Mouse (Mus musculus) neural tube, embryonic 12.5 days (tissue): Measurements from ENCODE around the gene Rasal3. TPM values are rescaled to one million over a fixed set of nuclear protein-coding genes. Genes with fewer than 3 reads are reported as not detected.
A peak's percentile ranks its signal among the peaks of the same experiment; 100 is the strongest.

Experiments
- ATAC-seq: fragments of 200-750 bp; cut with Nextera tagmentation; 2 replicates; pipeline ENCODE4 v1.8.0; 2017; ENCODE audit warnings: low read depth, mild to moderate bottlenecking, moderate TSS enrichment, moderate library complexity; ENCODE audit not compliant: low FRiP score
- H3K27ac ChIP-seq: fragments of 300-500 bp; sonication (generic); 2 replicates; pipeline ENCODE4 v1.5.1; 2016
- H3K27me3 ChIP-seq: fragments of 300-500 bp; sonication (generic); replicated peaks from 2 replicates; pipeline ENCODE4 v1.6.1; 2016; ENCODE audit warnings: mild to moderate bottlenecking
- H3K36me3 ChIP-seq: fragments of 300-500 bp; sonication (generic); 2 replicates; pipeline ENCODE4 v1.6.1; 2016; ENCODE audit warnings: mild to moderate bottlenecking
- H3K4me1 ChIP-seq: fragments of 300-500 bp; sonication (generic); 2 replicates; pipeline ENCODE4 v1.6.1; 2016
- H3K4me2 ChIP-seq: fragments of 300-500 bp; sonication (generic); replicated peaks from 2 replicates; pipeline ENCODE4 v1.6.1; 2016; ENCODE audit warnings: mild to moderate bottlenecking
- H3K4me3 ChIP-seq: fragments of 300-500 bp; sonication (generic); 2 replicates; pipeline ENCODE4 v1.5.1; 2016
- H3K9ac ChIP-seq: fragments of 300-500 bp; sonication (generic); 2 replicates; pipeline ENCODE4 v1.6.1; 2016; ENCODE audit warnings: mild to moderate bottlenecking
- H3K9me3 ChIP-seq: fragments of 300-500 bp; sonication (generic); 2 replicates; pipeline ENCODE4 v1.6.1; 2016; ENCODE audit warnings: mild to moderate bottlenecking
- WGBS: fragments of 180-500 bp; shearing (Covaris S2); methylation state at CpG from one replicate; pipeline ENCODE4 v1.1.7; 2016; 5-methylcytosine and 5-hydroxymethylcytosine counted together
- polyA plus RNA-seq: library from polyadenylated mRNA; unstranded; fragments of >200 nt; fragmentation: Nextera tagmentation; extraction: Ambion mirVana; gene quantifications from 2 replicates; pipeline ENCODE4 v1.2.1, GENCODE M21; 2016

Rasal3 gene
- polyA plus RNA-seq, result 0.66 and 1.7 TPM in 2 replicates

- no peak within 1 kb of the TSS for H3K27ac ChIP-seq
- no peak within 1 kb of the TSS for H3K9ac ChIP-seq
- ATAC-seq, result no peak
- no peak within 1 kb of the TSS for H3K4me3 ChIP-seq
- WGBS, result 77% methylated on average over 8 of the region's 8 CpGs
- no peaks in the 10 kb centered on the region for H3K4me1 ChIP-seq
- H3K36me3 ChIP-seq, result no peaks in the 10 kb centered on the region
- H3K9me3 ChIP-seq, result no peaks in the 10 kb centered on the region
- H3K4me2 ChIP-seq, result no peak within 1 kb of the TSS
- H3K27me3 ChIP-seq, result peaks cover 11% of the 10 kb centered on the region
Observed at GRCm38 (mm10) chr17:32403417-32403816, at the start of gene Rasal3. Gene Rasal3 (minus strand): TSS chr17:32403583.

DNA sequence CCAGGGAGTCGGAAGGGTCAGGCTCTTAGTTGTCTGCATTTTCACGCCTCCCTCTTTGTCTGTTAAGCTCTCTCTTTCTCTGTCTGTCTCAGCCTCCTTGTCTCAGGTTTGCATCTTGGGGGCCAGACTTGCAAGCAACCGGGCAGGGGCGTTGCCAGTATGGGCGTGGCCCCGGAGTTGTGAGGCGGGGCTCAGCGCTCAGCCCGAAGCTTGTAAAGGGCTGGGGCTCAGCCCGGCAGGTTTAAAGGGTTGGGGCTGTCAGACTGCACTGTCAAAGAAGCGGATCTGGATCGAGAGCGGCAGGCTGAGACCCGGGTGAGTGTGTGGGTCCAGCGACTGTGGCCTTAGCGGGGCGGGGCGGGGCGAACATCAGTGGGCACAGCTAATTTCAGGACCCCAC lies 49.1 kb upstream of the Rasal3 start, which contains the start of gene Cyp4f39:
Gene Cyp4f39 (plus strand): TSS at position 242 of the 400 bp plus-strand sequence.
- WGBS, result 2% methylated on average over 19 of the region's 19 CpGs
- ATAC-seq, result no peak
- peak within 1 kb of the TSS; percentile 67 for H3K4me2 ChIP-seq

GRCm38 (mm10) chr17:32450844-32451537 lies 47.6 kb upstream of the Rasal3 start:
- no peak overlapping the region for H3K9ac ChIP-seq
- WGBS, result 55% methylated on average over 2 of the region's 2 CpGs
- no peaks in the 10 kb centered on the region for H3K36me3 ChIP-seq
- no peak overlapping the region for H3K4me2 ChIP-seq
- peaks cover 5% of the 10 kb centered on the region; the same call in 1 of the 2 replicates for H3K27me3 ChIP-seq
- H3K4me3 ChIP-seq, result no peak overlapping the region
- no peak for ATAC-seq
- H3K4me1 ChIP-seq, result peaks cover 6% of the 10 kb centered on the region
- no peak overlapping the region for H3K27ac ChIP-seq
- H3K9me3 ChIP-seq, result peaks cover 6% of the 10 kb centered on the region; the same call in 1 of the 2 replicates

More for the DNA sequence above, 49.1 kb upstream of the Rasal3 start, which contains the start of gene Cyp4f39:
- Histone ChIP-seq H3K4me1 (peaks cover 6% of the 10 kb centered on the region), H3K36me3 (no peaks in the 10 kb centered on the region), H3K27ac (no peak within 1 kb of the TSS), H3K27me3 (peaks cover 5% of the 10 kb centered on the region; the same call in 1 of the 2 replicates), H3K9ac (peak within 1 kb of the TSS; percentile 29; the same call in 1 of the 2 replicates), H3K9me3 (peaks cover 2% of the 10 kb centered on the region; the same call in 1 of the 2 replicates), H3K4me3 (peak within 1 kb of the TSS; percentile 11)

GRCm38 (mm10) chr17:32449042-32449441 lies 45.7 kb upstream of the Rasal3 start:
- WGBS, result 94% methylated on average over 1 of the region's 1 CpGs
- ATAC-seq, result no peak
- peaks cover 6% of the 10 kb centered on the region for H3K4me1 ChIP-seq

GRCm38 (mm10) chr17:32447195-32447594 lies 43.8 kb upstream of the Rasal3 start:
- H3K4me3 ChIP-seq, result no peak overlapping the region
- ATAC-seq, result no peak
- no peak overlapping the region for H3K4me2 ChIP-seq
- H3K27ac ChIP-seq, result no peak overlapping the region
- no peaks in the 10 kb centered on the region for H3K27me3 ChIP-seq
- H3K9ac ChIP-seq, result no peak overlapping the region
- no peaks in the 10 kb centered on the region for H3K36me3 ChIP-seq
- H3K9me3 ChIP-seq, result peaks cover 6% of the 10 kb centered on the region; the same call in 1 of the 2 replicates
- no peaks in the 10 kb centered on the region for H3K4me1 ChIP-seq

More at GRCm38 (mm10) chr17:32449042-32449441, 45.7 kb upstream of the Rasal3 start:
- Histone ChIP-seq H3K4me3 (no peak overlapping the region), H3K9ac (no peak overlapping the region), H3K36me3 (no peaks in the 10 kb centered on the region), H3K27ac (no peak overlapping the region), H3K27me3 (peaks cover 5% of the 10 kb centered on the region; the same call in 1 of the 2 replicates), H3K4me2 (no peak overlapping the region), H3K9me3 (peaks cover 6% of the 10 kb centered on the region; the same call in 1 of the 2 replicates)

DNA sequence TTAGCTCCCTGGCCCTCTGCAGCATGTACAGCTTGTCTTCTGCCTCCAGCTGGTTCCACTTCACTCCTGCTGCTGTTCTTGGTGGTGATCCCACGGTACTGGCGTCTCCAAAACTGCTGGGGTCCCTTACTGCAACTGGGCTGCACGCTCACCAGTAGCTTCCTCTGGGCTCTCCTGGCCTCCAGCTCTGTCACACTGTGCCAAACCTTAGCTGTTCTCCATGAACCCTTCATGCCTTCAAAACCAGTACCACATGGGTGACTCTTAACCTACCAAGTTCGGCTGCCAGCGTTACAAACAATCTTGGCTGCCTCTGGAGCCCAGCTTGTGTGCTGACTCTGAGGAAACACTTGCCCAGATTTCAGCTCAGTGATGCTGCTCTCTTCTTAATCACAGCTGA lies 41.6 kb upstream of the Rasal3 start:
- Histone ChIP-seq H3K4me2 (no peak overlapping the region), H3K9me3 (peaks cover 6% of the 10 kb centered on the region; the same call in 1 of the 2 replicates), H3K36me3 (no peaks in the 10 kb centered on the region), H3K4me3 (no peak overlapping the region), H3K9ac (no peak overlapping the region), H3K4me1 (no peaks in the 10 kb centered on the region), H3K27me3 (no peaks in the 10 kb centered on the region), H3K27ac (no peak overlapping the region)
- 81% methylated on average over 5 of the region's 5 CpGs for WGBS
- ATAC-seq, result no peak

DNA sequence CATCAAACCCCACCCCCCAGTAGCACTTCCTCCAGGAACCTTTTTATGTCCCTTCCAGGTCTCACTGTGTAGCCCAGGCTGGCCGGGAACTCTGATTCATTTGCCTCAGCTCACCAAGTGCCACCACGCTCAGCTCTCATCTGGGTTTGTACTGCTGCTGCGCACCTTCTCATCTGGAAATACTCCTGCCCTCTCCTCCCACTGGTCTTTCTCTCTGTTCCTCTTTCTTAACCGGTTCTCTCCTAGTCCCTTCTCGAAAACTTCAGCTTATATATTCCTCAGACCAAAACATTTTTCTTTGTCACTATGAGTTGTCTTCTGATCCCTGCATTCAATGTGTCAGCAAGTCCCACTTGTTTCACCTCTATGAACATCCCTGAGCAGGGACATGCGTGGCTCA lies 39.9 kb upstream of the Rasal3 start:
- Histone ChIP-seq H3K4me1 (no peaks in the 10 kb centered on the region), H3K9me3 (peaks cover 6% of the 10 kb centered on the region; the same call in 1 of the 2 replicates), H3K9ac (no peak overlapping the region), H3K4me2 (no peak overlapping the region), H3K27ac (no peak overlapping the region), H3K36me3 (no peaks in the 10 kb centered on the region), H3K27me3 (no peaks in the 10 kb centered on the region), H3K4me3 (no peak overlapping the region)
- no peak for ATAC-seq
- 81% methylated on average over 6 of the region's 6 CpGs for WGBS

DNA sequence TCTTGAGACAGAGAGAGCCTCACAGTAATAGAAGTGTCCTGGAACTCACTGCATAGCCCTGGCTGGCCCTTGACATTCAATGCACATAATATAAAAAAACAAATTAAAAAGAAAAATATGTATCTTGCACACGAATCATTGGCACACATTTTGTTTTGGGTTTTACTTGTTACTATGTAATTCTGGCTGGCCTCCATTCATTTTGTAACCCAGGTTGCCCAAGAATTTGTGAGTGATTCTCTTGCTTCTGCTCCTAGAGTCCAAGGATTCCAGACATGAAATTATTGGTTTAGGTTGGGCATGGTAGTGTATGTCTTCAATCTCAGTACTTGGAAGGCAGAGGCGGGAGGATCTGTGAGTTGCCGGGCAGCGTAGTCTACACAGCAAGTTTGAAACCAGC lies 33.7 kb upstream of the Rasal3 start:
- 95% methylated on average over 4 of the region's 4 CpGs for WGBS
- H3K36me3 ChIP-seq, result no peaks in the 10 kb centered on the region

GRCm38 (mm10) chr17:32435151-32435550 lies 31.8 kb upstream of the Rasal3 start:
- Histone ChIP-seq H3K4me1 (no peaks in the 10 kb centered on the region), H3K27me3 (no peaks in the 10 kb centered on the region), H3K4me3 (no peak overlapping the region), H3K4me2 (no peak overlapping the region), H3K36me3 (no peaks in the 10 kb centered on the region), H3K27ac (no peak overlapping the region), H3K9me3 (no peaks in the 10 kb centered on the region), H3K9ac (no peak overlapping the region)
- ATAC-seq, result no peak
- 78% methylated on average over 5 of the region's 5 CpGs for WGBS

More for the DNA sequence above, 33.7 kb upstream of the Rasal3 start:
- Histone ChIP-seq H3K9me3 (no peaks in the 10 kb centered on the region), H3K4me2 (no peak overlapping the region), H3K9ac (no peak overlapping the region), H3K27me3 (no peaks in the 10 kb centered on the region), H3K4me3 (no peak overlapping the region), H3K4me1 (no peaks in the 10 kb centered on the region), H3K27ac (no peak overlapping the region)
- ATAC-seq, result no peak

DNA sequence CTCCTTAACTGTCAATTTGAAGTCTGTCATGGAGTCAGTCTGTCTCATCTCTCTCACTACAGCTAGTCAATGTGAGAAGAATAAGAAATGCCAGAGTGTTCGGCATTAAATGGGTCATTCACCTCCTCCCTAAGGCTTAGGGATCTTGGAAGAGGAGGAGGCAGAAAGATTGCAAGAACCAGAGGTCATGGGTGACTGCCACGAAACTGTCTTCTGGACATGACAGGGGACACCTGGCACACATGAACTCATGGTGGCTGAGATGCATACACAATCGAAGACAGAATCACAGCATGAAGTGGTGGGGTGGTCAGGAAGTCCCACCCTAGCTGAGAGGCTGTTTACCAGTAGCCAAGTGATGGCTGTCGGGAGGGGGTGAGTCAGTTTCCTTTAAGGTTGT lies 30.9 kb upstream of the Rasal3 start:
- ATAC-seq, result no peak
- H3K9ac ChIP-seq, result no peak overlapping the region
- WGBS, result 71% methylated on average over 4 of the region's 4 CpGs

GRCm38 (mm10) chr17:32431972-32432371 lies 28.6 kb upstream of the Rasal3 start:
- H3K4me3 ChIP-seq, result no peak overlapping the region
- no peak for ATAC-seq
- no peak overlapping the region for H3K9ac ChIP-seq
- WGBS, result 54% methylated on average over 3 of the region's 3 CpGs
- H3K27ac ChIP-seq, result no peak overlapping the region
- no peaks in the 10 kb centered on the region for H3K27me3 ChIP-seq
- H3K36me3 ChIP-seq, result no peaks in the 10 kb centered on the region
- H3K9me3 ChIP-seq, result no peaks in the 10 kb centered on the region
- no peaks in the 10 kb centered on the region for H3K4me1 ChIP-seq
- no peak overlapping the region for H3K4me2 ChIP-seq

More for the DNA sequence above, 30.9 kb upstream of the Rasal3 start:
- Histone ChIP-seq H3K4me2 (no peak overlapping the region), H3K27me3 (no peaks in the 10 kb centered on the region), H3K4me1 (no peaks in the 10 kb centered on the region), H3K36me3 (no peaks in the 10 kb centered on the region), H3K27ac (no peak overlapping the region), H3K9me3 (no peaks in the 10 kb centered on the region), H3K4me3 (no peak overlapping the region)

- Histone ChIP-seq H3K9ac (no peak overlapping the region), H3K27me3 (0 out of 2 replicates have a peak, but pooled peaks cover 3% of the 10 kb centered on the region), H3K4me1 (no peaks in the 10 kb centered on the region), H3K4me2 (no peak overlapping the region), H3K9me3 (no peaks in the 10 kb centered on the region), H3K4me3 (no peak overlapping the region), H3K27ac (no peak overlapping the region), H3K36me3 (no peaks in the 10 kb centered on the region)
- no peak for ATAC-seq
Observed at GRCm38 (mm10) chr17:32426610-32427009, 23.2 kb upstream of the Rasal3 start.
